Mouse (Mus musculus): ENCODE data around the gene Dnajb12. TPM values are rescaled to one million over a fixed set of nuclear protein-coding genes. Genes with fewer than 3 reads are reported as not detected.

Gene Dnajb12
- total and polyA plus RNA-seq, 3 experiments = 13.3 to 217 (median 41.7) TPM

DNA sequence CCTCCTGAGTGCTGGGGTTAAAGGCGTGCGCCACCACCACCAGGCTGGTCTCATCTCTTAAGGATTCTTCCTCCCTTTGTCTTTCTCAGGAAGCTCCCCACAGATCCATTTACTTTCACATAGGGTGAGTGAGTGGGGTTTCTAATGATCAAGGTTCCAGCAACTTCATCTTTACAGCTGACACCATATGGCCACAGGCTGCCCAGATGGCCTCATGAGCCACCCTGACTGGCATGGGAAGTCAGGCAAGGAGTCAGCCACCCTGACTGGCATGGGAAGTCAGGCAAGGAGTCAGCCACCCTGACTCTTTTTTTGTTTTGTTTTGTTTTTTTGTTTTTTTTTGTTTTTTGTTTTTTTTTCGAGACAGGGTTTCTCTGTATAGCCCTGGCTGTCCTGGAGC, 66.1 kb downstream of the Dnajb12 start:
- Histone ChIP-seq H3K36me3 (ENCODE audit: control insufficient read depth in 1 of 2, insufficient read depth in 2 of 2, low read length in 2 of 2) (peaks cover 0 to 31% of the 10 kb centered on the region in 2 experiments; a peak in 2 of 4 replicates), H3K27me3 (ENCODE audit: control insufficient read depth in 1 of 2, insufficient read depth in 2 of 2, low read length in 2 of 2) (no peaks in the 10 kb centered on the region), H3K27ac (ENCODE audit: control insufficient read depth, low read depth, low read length) (no peak overlapping the region), H3K9ac (ENCODE audit: control insufficient read depth, low read depth, low read length, poor library complexity, severe bottlenecking) (no peak overlapping the region), H3K9me3 (replicated peaks; ENCODE audit: insufficient read depth, low read length) (no peaks in the 10 kb centered on the region), H3K4me3 (ENCODE audit: control insufficient read depth in 1 of 2, insufficient read depth in 1 of 2, low read depth in 2 of 2, low read length in 2 of 2) (no peak overlapping the region), H3K79me2 (ENCODE audit: control insufficient read depth, insufficient read depth, low read length, poor library complexity) (peaks cover 3% of the 10 kb centered on the region; the same call in 1 of the 2 replicates), H3K4me1 (ENCODE audit: control insufficient read depth in 1 of 2, insufficient read depth in 2 of 2, low read length in 2 of 2) (peaks cover 25 to 38% of the 10 kb centered on the region in 2 experiments)
- TF ChIP-seq TAL1 (IDR thresholded peaks at IDR 0.05; ENCODE audit: low read length) = no peak
- no peak for TF ChIP-seq ELF1 (IDR thresholded peaks at IDR 0.05; ENCODE audit: low read depth, low read length)
- TF ChIP-seq TBP (IDR thresholded peaks at IDR 0.05; ENCODE audit: low read depth, low read length) = no peak
- no peak for TF ChIP-seq E2F4 (IDR thresholded peaks at IDR 0.05; ENCODE audit: borderline replicate concordance, low read depth, low read length)
- no peak for TF ChIP-seq MYC (IDR thresholded peaks at IDR 0.05; ENCODE audit: low read depth, low read length)
- TF ChIP-seq ETS1 (IDR thresholded peaks at IDR 0.05; ENCODE audit: low read depth, low read length) = no peak
- TF ChIP-seq NRF1 (IDR thresholded peaks at IDR 0.05; ENCODE audit: insufficient read depth, low read depth, low read length, poor library complexity, severe bottlenecking) = no peak
- no peak for TF ChIP-seq POLR2AphosphoS2 (IDR thresholded peaks at IDR 0.05; ENCODE audit: low read length)
- no peak for TF ChIP-seq JUND (IDR thresholded peaks at IDR 0.05; ENCODE audit: low read depth, low read length)
- TF ChIP-seq MXI1 (IDR thresholded peaks at IDR 0.05; ENCODE audit: low read depth, low read length) = no peak
- TF ChIP-seq HCFC1 (IDR thresholded peaks at IDR 0.05; ENCODE audit: low read depth, low read length) = no peak
- no peak for TF ChIP-seq ZNF384 (IDR thresholded peaks at IDR 0.05; ENCODE audit: low read depth, low read length)
- TF ChIP-seq ZKSCAN1 (IDR thresholded peaks at IDR 0.05; ENCODE audit: low read depth, low read length) = no peak
- no peak for TF ChIP-seq RAD21 (IDR thresholded peaks at IDR 0.05; ENCODE audit: low read depth, low read length)
- no peak for DNase-seq (ENCODE audit: low read depth, low spot score)

GRCm38 (mm10) chr10:59946362-59946761, 67.0 kb downstream of the Dnajb12 start:
- Histone ChIP-seq H3K4me1 (ENCODE audit: control insufficient read depth in 1 of 2, insufficient read depth in 2 of 2, low read length in 2 of 2) (peaks cover 25 to 39% of the 10 kb centered on the region in 2 experiments), H3K79me2 (ENCODE audit: control insufficient read depth, insufficient read depth, low read length, poor library complexity) (peaks cover 9% of the 10 kb centered on the region), H3K36me3 (ENCODE audit: control insufficient read depth in 1 of 2, insufficient read depth in 2 of 2, low read length in 2 of 2) (peaks cover 0 to 31% of the 10 kb centered on the region in 2 experiments; a peak in 2 of 4 replicates), H3K27me3 (ENCODE audit: control insufficient read depth in 1 of 2, insufficient read depth in 2 of 2, low read length in 2 of 2) (no peaks in the 10 kb centered on the region), H3K4me3 (ENCODE audit: control insufficient read depth in 1 of 2, insufficient read depth in 1 of 2, low read depth in 2 of 2, low read length in 2 of 2) (no peak overlapping the region), H3K9ac (ENCODE audit: control insufficient read depth, low read depth, low read length, poor library complexity, severe bottlenecking) (no peak overlapping the region), H3K27ac (ENCODE audit: control insufficient read depth, low read depth, low read length) (no peak overlapping the region), H3K9me3 (replicated peaks; ENCODE audit: insufficient read depth, low read length) (no peaks in the 10 kb centered on the region)
- TF ChIP-seq MXI1 (IDR thresholded peaks at IDR 0.05; ENCODE audit: low read depth, low read length) = 0 out of 2 replicates have a peak, but pooled peaks have one; percentile 11
- TF ChIP-seq ETS1 (IDR thresholded peaks at IDR 0.05; ENCODE audit: low read depth, low read length) = no peak
- no peak for TF ChIP-seq MYB (IDR thresholded peaks at IDR 0.05; ENCODE audit: low read depth, low read length)
- TF ChIP-seq GATA1 (IDR thresholded peaks at IDR 0.05; ENCODE audit: low read depth, low read length) = peak; percentile 58
- no peak for TF ChIP-seq MAFK (IDR thresholded peaks at IDR 0.05; ENCODE audit: borderline replicate concordance, low read depth, low read length)
- TF ChIP-seq SMC3 (IDR thresholded peaks at IDR 0.05; ENCODE audit: low read depth, low read length) = no peak
- peak; percentile 64 for DNase-seq (ENCODE audit: low read depth, low spot score)

Data from MEL (cell line).